Mouse (Mus musculus) testis, postnatal 10 days (tissue): ENCODE measurements around the gene Gm35549.
A peak's percentile ranks its signal among the peaks of the same experiment; 100 is the strongest.
"Not testable (repeated sequence)": the region's sequence is repeated elsewhere in the genome, so short reads cannot be mapped to it uniquely, and the experiment has no call there.

ENCODE experiments used
- DNase-seq: peaks from one replicate; pipeline ENCODE4 v3.0.0; 2021; ENCODE audit warnings: low spot score

The Gm35549 gene

DNA sequence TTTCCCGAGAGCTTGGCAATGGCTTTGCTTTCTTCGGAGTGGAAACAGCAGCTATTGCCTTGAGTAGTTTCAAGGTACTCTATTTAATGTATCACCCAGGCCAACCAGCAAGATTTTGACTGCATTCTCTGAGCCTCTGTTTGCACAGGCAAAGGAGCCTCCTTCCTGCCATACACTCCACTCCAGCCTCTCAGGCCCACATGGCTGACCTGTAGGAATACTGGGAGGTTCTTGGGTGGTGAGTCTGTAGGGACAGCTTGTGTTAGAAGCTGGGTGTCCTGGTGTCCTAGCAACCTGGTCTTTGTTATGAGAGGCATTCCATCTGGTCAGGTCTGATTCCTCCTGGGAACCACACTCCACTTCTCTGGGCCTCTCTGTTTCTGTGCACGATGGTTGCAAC lies at the start of gene Gm35549:
Gene Gm35549, minus strand, starts transcription at position 276 of the 400 bp plus-strand sequence.
- no peak for DNase-seq

DNA sequence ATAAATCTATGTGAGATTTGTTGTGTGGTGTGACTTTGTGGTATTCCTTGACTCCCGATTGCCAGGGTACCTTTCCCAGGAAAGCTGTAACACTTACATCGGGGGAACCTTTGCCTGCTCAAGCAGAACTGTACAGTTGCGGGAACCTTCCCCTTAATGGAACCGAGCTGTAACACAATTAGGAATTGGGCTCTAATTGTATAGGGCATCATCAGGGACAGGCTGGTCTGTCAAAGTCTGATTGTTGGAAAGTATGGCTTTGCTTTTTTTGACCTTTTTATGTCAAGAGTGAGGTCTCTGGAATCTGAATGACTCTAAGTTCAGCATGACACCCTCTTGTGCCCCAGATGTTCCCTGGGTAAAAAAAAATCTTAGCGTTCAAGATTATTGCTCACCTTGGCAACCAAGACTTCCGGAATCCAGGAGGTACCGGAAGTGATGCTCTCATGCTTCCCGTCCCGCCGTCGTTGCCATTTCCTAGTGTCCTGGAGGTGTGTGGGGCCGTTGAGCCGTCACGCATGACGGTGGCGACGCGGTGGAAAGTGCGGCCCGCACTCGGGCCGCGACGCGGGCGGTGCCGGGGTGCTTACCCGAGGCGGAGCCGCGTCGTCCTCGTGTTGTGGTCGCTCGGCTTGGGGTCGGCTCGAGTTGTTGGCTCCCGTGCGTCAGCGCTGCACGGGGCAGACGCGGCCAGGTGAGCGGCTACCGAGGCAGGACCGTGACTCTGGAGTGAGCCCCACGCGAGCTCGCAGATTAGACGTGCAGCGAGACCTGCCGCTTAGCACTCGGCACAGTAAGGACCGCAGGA lies 42.7 kb upstream of the Gm35549 start:
- DNase-seq, result peak; percentile 63

DNA sequence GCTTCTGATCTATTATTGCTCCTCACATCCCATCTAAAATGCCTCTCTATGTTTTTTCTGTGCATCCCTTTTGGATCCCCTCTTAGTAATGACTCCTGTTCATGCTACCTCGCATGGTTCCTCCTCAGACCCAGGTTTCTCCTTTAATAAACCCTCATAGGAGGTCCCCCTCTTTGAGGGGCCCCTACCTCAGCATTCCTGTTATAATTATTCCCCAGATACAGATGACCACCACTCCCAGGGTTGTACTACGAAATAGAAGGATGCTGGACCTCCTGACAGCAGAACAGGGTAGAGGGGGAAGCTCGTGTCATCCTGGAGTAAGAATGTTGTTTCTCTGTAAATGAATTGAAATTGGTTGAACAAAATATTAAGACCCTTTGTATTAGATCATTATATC lies 41.5 kb upstream of the Gm35549 start, which contains the start of gene Zkscan7:
Gene Zkscan7, plus strand, starts transcription at position 301 of the 400 bp plus-strand sequence.
- DNase-seq, result no peak

DNA sequence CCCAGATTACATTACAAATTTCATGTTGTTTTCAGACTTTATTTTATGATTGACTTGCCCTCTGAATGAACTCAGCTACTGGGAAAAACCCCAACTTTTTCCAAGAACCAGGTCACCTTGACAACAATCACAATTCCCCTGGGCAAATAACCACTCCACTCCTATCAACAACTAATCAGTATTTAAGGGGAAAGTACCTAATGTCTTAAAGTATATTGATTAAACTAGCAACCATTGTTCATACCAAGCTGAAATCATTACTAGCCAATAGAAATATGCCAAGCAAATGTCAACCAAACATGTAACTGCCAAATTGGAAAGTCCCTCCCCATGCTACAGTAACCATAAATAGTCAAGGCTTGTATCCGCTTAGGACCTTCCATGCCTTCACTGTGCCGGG lies 31.3 kb upstream of the Gm35549 start:
- DNase-seq, result no peak

DNA sequence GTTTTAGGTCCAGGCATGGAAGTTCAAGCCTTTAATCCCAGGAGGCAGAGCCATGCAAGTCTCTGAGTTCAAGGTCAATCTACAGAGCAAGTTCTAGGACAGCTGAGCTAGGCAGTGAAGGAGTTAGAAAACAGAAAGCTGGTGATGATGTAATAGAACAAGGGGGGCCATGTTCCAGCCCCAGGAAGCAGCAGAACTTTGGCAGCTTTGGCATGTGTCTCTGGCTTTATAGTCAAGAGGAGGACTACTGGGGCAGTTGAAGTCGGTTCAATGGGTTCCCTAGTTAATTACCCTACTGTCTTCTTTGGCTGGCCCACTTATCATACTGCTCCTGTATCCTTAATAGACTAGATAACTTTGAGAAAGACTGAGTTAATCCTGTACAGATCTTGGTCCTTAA lies 30.8 kb upstream of the Gm35549 start:
- DNase-seq, result no peak

DNA sequence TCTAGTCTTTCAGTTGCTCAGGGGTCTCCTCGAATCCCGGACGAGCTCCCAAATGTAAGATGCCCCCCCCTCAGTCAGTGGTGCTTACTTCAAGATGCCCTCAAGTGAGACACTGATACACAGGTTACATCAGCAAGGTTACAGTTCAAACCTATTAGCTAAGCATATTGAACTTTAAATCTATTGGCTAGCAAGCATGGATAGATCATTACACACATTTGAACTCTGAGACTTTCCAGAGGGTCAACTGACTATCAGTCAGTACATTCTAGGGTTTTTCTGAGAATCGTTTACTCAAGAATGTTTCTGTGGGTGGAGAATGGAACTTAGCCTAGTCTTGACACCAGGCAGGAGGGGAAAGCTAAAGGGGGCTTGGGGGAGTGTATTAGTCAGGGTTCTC lies 28.8 kb upstream of the Gm35549 start:
- no peak for DNase-seq

DNA sequence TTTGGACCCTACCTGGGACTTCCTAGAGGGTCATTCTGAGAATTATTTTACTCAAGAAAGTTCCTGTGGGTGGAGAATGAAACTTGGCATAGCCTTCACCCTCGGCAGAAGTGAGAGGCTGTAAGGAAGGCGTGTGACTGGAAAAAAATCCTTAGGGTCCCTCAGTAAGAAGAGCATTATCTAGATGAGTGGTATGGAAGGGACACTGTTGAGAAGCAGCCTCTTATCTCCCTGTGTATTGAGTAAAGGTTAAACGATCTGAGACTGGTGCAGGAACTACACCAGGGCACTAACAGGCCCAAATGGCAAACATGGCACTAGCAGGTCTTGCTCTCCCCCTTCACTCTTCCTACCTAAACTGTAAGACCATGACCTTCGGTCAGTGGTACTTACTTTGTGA lies 22.4 kb upstream of the Gm35549 start:
- DNase-seq, result no peak

DNA sequence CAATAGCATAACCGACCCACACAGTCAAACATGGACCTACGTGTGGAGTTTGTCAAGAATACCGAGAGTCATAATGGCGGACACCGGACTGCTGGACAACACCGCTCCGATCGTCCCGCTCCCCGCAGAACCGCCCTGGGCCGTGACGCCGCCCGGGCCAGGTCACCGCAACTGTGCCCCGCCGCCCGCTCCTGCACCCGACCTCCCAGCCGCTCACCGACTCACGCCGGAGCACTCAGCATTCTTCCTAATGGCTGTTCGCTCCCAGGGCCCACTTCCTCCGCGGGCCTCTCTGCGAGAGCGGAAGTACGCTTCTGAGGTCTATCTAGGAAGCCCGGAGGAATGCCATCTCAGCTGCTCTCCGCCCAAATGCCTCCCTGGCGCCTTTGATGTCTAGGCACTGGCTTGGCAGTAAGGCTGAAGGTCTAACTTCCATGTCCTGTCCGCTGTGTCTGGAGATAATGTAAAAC lies 21.9 kb upstream of the Gm35549 start, which contains the start of gene Zfp445:
Gene Zfp445, minus strand, starts transcription at position 310 of the 470 bp plus-strand sequence.
- peak; percentile 76 for DNase-seq

DNA sequence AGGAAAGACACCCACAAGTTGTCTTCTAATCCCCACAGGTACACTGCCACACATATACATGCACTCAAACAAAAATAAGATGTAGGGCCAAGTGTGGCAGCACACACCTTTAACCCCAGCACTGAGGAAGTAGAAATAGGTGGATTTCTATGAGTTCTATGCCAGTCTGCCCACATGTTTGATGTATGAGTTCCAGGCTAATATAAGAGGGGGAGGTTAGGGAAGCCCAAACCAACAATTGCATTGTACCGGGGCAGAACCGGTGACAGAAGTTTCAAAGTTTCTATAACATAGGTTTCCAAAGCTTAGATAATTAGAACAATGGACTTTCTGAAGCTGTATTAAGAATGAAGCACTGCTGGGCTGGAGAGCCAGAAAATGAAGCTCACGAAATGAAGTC lies 21.0 kb upstream of the Gm35549 start:
- no peak for DNase-seq

DNA sequence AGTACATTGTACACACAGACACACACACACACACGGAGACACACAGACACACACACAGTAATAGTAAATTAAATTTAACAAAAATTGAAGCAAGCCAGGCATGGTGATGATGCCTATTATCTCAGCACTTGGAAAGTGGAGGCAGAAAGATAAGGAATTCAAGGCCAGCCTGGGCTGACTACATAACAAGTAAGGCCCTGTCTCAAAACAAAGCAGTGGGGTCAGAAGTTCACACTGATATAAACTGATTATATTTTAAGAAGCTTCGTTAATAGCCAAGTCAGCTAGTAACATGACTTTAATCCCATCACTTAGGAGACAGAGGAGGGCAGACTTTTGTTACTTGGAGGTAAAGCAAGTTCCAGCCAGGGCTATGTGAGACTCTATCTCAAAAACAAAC lies 19.9 kb upstream of the Gm35549 start:
- DNase-seq, result no peak

DNA sequence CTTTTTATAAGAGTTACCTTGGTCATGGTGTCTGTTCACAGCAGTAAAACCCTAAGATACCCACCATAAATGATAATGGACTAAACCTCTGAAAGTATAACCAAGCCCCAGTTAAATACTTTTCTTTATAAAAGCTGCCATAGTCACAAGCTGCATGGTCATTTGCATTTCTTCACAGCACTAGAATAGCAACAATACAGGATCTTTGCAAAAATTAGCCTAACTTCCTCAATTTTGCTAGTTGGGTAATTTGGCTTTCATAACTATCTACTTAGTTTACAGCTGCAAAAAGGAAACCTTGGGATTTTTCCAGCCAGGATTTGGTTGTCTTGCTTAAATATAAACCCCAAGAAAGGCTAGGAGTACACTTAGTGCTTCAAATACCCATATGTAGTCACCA lies 16.9 kb upstream of the Gm35549 start:
- DNase-seq, result no peak

DNA sequence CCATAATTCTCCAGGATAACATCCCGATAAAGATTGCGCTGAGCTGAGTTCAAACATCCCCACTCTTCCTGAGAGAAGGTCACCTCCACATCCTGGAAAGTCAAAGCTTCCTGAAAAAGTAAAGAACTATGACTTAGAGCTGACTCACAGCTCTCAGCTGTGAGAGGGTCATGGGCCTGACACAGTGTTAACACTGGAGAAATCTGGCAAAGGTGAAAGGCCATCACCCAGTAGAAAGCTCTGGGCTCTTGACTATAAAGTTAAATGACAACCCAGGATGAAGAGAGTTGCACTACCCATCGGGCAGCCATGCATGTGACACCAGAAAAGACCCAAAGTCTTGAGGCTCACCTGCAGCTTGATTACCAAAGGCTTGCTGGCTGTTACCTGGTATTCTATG lies 12.9 kb upstream of the Gm35549 start:
- no peak for DNase-seq

DNA sequence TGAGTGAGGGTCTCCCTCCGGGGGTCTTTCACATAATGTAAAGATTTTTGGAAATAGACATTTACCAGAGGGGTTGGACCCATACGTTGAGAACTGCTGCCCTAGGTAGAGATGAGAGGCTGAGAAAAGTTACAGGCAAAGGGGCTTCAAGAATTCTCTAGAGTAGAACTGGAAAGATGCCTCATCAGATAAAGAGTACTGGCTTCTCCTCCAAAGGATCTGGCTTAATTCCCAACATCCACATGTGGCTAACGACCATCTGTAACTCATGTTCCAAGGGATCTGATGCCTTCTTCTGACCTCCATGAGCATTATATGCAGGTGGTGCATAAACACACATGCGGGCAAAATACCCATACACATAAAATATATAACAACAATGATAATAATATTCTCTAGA lies 11.8 kb upstream of the Gm35549 start:
- no peak for DNase-seq

DNA sequence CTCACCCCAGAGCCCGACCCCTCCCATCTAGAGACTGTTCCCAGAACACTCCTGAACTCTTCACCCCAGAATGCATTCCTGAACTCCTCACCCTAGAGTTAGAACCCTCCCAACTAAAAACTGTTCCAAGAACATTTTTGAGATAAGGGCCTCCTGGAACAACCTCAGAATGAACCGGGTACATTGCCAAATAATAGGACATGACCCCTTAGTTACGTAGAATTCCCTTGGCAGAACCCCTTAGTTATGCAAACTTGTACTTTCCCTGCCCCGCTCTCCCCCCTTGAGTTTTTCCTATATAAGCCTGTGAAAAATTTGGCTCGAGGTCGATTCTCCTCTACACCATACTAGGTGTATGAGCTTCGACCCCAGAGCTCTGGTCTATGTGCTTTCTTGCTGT lies 11.3 kb upstream of the Gm35549 start:
- not testable (repeated sequence) for DNase-seq

DNA sequence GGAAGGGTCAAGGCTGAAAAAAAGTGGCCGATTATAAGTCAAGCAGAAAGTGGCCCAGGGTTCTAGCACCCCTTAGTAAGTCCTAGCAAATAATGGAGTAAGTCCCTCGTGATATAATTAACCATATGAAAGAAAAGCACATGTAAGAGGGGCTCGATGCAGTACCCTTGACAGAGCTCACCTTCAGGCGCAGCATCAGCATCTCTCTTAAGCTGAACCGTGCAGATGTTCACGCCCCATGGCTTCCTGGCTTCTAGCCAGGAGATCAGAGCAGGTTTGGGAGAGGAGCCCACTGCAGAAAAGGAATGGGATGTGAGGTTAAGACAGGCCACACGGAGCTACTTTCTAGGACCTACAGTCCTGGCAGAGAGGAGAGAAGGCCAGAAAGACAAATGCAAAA lies 10.7 kb upstream of the Gm35549 start:
- DNase-seq, result no peak

DNA sequence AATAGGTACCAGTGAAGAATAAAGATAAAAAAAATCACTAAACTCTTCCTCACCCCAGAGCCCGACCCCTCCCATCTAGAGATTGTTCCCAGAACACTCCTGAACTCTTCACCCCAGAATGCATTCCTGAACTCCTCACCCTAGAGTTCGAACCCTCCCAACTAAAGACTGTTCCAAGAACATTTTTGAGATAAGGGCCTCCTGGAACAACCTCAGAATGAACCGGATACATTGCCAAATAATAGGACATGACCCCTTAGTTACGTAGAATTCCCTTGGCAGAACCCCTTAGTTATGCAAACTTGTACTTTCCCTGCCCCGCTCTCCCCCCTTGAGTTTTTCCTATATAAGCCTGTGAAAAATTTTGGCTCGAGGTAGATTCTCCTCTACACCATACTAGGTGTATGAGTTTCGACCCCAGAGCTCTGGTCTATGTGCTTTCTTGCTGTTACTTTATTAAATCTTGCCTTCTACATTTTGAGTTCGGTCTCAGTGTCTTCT lies 4.0 kb upstream of the Gm35549 start:
- not testable (repeated sequence) for DNase-seq

DNA sequence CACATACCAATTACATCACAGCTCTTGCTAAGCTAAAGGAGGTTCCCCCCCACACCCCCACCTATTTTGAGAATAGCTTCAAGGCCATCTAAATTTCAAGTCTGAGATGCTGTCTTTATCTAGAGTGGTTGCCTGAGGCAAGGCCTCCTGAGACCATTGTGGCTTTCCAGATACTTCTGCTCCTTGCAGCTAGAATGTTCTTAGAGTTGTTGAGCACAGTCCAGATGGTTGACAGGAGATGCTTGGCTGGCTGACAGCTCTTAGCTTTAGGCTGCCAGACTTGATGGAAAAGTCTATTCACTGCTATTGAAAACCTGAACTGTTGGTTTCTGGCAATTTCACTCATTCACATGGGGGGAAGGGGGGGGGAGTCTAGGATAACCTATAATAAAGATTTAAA lies 2.3 kb upstream of the Gm35549 start:
- DNase-seq, result no peak

DNA sequence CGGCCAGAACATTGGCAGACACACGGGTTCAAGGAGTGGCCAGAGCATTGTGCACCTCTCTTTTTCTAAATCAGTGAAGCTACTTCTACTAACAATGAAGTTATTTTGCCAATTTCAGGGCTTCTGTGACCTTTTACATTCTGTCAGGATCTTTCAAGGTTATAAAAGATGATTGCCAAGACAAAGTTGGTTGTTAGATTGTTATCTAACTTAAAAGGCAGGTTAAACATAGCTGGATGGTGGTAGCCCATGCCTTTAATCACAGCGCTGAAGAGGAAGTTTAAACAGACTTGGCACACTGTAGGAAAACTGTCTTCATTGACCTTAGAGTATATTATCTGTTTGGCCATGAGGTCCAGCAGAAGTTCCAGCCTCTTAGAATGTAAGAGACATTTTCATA lies 1.8 kb upstream of the Gm35549 start:
- no peak for DNase-seq

DNA sequence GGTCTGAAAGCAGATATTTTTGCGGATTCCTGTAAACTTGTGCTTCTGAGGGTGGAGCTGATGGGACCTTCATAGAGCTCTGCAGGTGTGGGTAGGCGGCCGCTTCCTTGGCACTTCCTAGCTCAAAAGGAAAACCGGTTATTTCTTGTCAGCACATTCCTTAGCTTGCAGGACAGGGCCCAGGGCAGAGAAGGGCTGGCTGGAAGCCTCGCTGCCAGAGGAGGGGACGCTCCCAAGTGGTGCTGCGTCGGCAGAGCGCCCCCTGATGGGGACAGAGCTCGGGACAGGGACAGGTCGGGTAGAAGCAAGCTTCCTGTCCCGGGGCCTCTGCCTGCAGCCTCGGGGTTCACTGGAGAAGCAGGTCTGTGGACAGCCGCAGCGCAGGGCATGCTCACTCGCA lies 6.2 kb downstream of the Gm35549 start:
- peak; percentile 72 for DNase-seq

DNA sequence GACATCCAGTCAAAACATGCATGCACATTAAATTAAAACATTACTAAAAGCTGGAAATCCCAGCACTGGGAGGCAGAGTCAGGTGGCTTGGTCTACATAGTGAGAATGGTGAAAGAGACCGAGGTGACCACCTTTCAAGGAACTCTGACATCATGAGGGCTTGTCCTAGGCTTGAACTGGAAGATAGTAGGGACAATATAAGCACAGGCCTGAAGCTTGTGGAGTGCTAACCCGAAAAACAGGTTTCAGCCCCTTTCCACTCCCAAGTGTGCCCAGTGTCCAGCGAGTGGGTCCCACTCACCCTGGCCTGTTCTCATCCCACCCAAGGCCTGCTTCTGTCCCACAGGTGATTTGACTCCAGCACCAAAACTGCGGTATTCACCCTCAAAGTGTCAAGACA lies 6.6 kb downstream of the Gm35549 start:
- DNase-seq, result no peak

DNA sequence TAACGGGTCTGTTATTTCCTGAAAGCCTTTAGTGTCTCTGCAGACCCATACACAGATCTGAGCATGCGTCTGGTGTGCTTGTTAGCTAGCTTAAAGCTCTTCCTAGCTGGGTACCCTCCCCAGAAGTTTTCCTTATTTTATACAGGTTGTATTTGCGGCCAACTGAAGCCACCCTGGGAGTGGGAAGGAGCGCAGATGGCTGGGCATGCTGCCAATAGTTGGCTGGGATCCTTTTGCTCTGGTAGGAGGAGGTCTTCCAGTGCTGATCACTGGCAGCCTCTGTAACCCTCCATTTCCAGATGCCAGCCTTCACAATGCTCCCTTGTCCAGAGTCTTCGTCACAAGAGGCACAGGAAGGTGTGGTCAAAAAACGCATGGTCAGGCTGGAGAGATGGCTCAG lies 7.0 kb downstream of the Gm35549 start:
- peak; percentile 74 for DNase-seq

DNA sequence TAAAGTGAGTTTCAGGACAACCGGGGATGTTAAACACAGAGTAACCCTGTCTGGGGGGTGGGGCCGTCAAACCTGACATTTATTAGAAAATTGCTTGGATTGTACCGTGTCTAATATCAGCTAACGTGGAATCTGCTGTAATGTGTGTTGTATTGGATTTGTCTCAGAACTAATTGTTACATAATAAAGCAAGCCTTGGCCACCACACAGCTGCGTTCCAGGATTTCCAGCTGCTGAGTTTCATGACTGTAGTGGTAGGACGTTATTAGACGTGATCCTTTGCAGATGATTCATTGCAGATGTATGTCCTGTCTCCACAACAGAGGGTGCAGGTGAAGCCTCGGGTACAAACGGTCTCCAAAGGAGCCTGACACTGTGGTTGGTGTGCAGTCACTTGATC lies 7.7 kb downstream of the Gm35549 start:
- DNase-seq, result no peak

DNA sequence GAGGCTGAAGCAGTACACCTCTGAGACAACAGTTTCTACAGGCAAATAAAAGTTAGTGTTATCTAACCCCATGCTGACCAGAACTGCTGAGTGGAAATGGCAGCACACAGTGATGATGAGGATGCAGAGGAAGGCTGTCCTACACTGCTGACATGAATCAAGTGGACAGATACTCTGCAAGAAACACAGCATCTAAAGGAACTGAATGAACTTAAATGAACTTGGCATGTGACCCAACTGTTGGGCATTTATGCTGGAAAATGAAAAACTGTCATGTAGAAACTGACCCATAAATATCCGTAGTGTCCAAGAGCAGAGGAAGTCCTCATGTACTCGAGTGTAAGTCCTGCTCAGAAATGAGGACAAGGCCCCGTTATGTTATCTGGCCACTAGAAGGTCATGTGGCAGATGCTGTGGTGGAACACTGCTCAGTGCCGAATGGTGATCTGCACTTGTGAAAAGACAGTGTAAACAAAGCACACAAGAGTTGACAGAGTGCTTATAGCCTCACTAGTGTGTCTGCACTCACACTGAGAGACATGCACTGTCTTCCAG lies 13.9 kb downstream of the Gm35549 start:
- DNase-seq, result no peak

DNA sequence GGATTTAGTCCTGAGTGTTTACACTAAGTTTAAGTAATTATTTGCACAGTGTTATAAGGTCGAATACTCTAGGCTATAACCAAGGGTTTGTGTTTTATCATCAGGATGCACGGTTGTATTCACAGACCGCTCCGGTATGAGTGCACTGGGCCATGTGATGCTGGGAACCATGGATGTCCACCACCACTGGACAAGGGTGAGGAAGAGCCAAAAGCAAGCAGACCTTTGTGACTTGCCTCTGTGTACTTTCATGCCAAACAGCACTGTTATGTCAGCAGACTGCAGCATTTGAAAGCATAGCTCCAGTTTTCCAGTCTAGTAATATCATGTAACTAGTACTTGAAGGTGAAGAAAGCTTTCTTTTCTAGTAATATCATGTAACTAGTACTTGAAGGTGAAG lies 17.1 kb downstream of the Gm35549 start:
- DNase-seq, result no peak
